Mouse (Mus musculus): Measurements from ENCODE around the gene Enc1.

The Enc1 gene

GRCm38 (mm10) chr13:97245157-97245556 lies 4.3 kb downstream of the Enc1 start:
- in situ Hi-C loops (cut with MboI; ENCODE audit: low pct_unique_long_range_greater_than_20kb in 1 of 2, low sequenced_read_pairs in 2 of 2, unreplicated experiment in 1 of 2) = loop anchor here (10.0 kb wide), 3 partner anchors 50 to 340 kb away; no protein-coding TSS in a partner anchor

GRCm38 (mm10) chr13:97246217-97246616 lies 5.3 kb downstream of the Enc1 start:
- in situ Hi-C loops (cut with MboI; ENCODE audit: low pct_unique_long_range_greater_than_20kb in 1 of 2, low sequenced_read_pairs in 2 of 2, unreplicated experiment in 1 of 2) = loop anchor here (10.0 kb wide), 3 partner anchors 49 to 339 kb away; no protein-coding TSS in a partner anchor

DNA sequence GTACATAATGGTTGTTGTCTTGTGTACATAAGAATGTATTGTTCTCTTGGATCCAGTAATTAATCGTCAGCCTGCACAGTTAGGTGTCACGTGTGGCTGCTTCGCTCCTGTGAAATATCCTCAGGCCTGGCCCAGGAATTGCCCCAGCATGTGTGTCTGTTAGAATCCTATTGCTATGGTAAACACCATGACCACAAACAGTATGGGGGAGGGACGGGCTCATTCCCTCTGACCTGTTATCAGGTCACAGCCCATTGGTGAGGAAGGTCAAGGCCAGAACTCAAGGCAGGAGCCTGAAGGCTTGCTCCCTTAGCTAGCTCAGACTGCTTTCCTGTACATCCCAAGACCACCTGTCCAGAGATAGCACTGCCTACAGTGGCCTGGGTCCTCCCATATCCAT lies 6.8 kb downstream of the Enc1 start:
- in situ Hi-C loops (cut with MboI; ENCODE audit: low pct_unique_long_range_greater_than_20kb in 1 of 2, low sequenced_read_pairs in 2 of 2, unreplicated experiment in 1 of 2) = loop anchor here (10.0 kb wide), 3 partner anchors 47 to 337 kb away; no protein-coding TSS in a partner anchor

DNA sequence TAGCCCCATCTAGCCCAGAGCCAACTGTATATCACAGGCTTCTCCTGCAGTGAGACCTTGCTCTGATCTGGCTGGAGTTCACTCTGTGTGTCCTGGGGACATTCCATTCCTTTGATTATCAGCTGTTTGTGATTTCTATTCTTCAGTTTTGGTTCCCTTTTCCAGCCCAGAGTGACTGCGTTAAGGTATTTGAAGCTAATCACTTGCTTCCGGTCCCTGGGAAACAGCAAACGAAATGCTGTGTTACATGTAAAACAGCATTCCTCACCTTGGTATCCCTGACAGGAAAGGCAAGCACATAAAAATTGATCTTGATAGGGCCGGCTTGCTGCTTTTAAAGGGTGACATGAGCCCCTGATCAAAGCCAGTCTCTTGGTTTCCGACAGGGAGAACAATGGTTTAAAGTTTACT lies 8.2 kb downstream of the Enc1 start:
- in situ Hi-C loops (cut with MboI; ENCODE audit: low pct_unique_long_range_greater_than_20kb in 1 of 2, low sequenced_read_pairs in 2 of 2, unreplicated experiment in 1 of 2) = loop anchor here (10.0 kb wide), 3 partner anchors 46 to 336 kb away; no protein-coding TSS in a partner anchor

GRCm38 (mm10) chr13:97249507-97250078 lies 8.7 kb downstream of the Enc1 start:
- in situ Hi-C loops (cut with MboI; ENCODE audit: low pct_unique_long_range_greater_than_20kb in 1 of 2, low sequenced_read_pairs in 2 of 2, unreplicated experiment in 1 of 2) = loop anchor here (10.0 kb wide), 3 partner anchors 45 to 335 kb away; no protein-coding TSS in a partner anchor

DNA sequence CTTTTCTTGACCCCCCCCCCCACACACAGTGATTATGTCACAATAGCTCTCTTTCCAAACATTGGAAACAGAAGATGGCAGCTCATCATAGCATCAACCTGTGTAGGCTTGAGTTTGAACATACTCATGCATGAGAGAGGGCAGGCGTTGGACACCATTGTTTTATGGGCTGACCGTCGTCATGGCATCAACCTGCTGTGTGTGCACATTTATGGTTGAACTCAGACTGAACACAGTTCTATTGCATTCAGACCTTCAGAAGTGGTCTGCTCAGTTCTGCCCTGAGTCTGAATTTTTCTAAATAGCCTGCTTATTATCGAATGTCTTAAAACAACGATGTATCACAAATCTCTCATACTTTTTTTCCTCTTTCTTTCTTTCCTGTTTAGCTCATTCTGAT lies 9.2 kb downstream of the Enc1 start:
- in situ Hi-C loops (cut with MboI; ENCODE audit: low pct_unique_long_range_greater_than_20kb in 1 of 2, low sequenced_read_pairs in 2 of 2, unreplicated experiment in 1 of 2) = no loop called here

DNA sequence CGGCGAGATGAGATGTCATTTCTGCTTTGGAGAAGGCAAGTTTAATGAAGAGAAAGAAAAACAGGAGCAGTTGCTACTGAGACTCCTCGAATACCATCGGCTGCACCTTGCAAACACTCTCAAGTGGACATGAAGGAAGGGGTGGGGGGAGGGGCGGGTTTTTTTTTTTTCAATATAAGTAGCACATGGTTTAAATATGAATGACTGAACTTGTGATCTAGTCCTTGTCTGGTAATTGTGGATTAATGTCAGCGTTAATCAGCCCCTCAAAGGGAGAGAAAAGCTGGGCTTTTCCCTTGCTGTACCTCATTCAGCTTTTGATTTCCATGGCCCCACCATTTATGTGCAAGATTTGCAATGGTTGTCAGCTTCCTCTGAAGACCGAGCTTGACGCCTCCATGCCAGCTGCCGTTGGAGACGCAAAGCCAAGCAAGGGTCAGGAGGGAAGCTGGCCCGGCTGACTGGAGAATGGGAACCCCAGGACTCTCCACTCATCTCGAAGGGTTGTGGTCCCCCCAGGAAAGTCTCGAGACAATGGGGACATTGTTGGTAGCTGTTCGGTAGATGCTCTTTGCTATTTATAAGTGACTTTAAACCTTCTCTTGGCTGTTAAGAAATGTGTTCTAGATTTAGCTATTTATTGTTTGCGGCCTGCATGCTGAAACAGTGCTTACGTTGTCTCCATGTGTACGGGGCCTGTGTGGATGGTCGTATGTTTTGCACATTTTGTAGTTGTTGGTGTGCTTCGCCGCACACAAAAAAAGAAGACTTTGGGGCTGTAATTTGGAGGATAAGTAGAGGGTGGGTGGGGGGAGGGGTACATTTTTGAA lies 9.9 kb downstream of the Enc1 start:
- in situ Hi-C loops (cut with MboI; ENCODE audit: low pct_unique_long_range_greater_than_20kb in 1 of 2, low sequenced_read_pairs in 2 of 2, unreplicated experiment in 1 of 2) = no loop called here

GRCm38 (mm10) chr13:97251736-97252135 lies 10.8 kb downstream of the Enc1 start:
- in situ Hi-C loops (cut with MboI; ENCODE audit: low pct_unique_long_range_greater_than_20kb in 1 of 2, low sequenced_read_pairs in 2 of 2, unreplicated experiment in 1 of 2) = no loop called here

DNA sequence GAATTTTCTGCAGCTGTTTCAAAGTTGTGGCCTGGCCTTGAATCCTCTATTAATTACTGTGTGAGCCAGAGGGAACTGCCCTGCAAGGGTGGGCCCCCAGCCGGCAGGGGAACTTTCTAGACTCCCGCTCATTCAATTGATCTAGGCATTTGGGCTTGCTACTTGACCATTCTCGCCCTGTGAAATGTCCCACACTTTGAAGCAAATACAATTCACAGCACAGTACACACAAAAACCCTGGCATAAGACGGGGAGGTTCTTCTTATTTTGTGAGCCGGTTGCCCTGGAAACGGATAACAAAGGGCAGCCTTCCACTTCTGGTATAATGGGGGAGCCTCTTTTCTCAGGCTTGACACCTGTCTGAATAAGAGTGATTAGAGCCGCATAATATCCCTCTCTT lies 11.6 kb downstream of the Enc1 start:
- in situ Hi-C loops (cut with MboI; ENCODE audit: low pct_unique_long_range_greater_than_20kb in 1 of 2, low sequenced_read_pairs in 2 of 2, unreplicated experiment in 1 of 2) = no loop called here

DNA sequence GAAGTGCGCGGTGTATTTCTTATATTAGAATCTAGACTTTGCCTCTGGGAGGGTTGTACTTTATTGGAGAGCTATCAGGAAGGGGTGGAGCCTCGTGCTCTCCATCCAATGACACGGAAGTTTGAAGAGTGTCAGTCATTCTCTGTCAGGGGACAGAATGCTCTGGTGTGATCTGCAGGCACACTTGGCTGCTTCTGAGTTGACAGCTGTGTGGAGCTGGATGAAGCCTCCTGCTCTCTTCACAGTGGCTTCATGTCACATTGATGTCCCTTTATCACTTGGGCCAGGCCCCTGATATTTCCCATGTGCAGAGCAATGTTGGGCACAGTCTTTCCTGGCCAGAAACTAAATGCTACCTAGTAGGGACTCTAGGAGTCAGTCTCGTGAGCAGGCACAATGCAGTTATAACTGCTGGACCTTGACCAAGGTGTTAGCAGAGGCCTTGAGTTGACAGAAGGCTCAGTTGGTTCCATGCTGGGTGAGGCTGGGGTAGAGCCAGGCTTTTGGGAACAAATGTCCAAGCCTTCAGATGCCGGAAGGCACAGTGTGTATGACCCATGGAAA lies 12.6 kb downstream of the Enc1 start:
- in situ Hi-C loops (cut with MboI; ENCODE audit: low pct_unique_long_range_greater_than_20kb in 1 of 2, low sequenced_read_pairs in 2 of 2, unreplicated experiment in 1 of 2) = no loop called here

DNA sequence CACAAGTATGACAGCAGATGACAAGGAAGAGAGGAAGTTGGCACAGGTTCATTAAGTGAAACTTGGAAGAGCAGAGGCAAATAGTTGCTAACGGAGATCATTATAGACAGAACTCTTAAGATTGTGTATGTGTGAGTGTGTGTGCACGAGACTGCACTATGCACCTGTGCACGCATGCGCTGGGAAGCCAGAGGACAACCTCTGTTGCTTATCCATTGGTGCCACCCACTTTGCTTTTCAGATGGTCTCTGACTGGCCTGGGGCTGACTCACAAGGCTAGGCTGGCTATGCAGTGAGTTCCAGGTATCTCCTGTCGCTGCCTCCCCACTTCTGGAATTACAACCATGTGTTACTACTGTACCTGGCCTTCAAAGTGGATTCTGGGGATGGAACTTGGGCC lies 13.1 kb downstream of the Enc1 start:
- in situ Hi-C loops (cut with MboI; ENCODE audit: low pct_unique_long_range_greater_than_20kb in 1 of 2, low sequenced_read_pairs in 2 of 2, unreplicated experiment in 1 of 2) = no loop called here

GRCm38 (mm10) chr13:97254564-97255164 lies 13.8 kb downstream of the Enc1 start:
- in situ Hi-C loops (cut with MboI; ENCODE audit: low pct_unique_long_range_greater_than_20kb in 1 of 2, low sequenced_read_pairs in 2 of 2, unreplicated experiment in 1 of 2) = no loop called here

DNA sequence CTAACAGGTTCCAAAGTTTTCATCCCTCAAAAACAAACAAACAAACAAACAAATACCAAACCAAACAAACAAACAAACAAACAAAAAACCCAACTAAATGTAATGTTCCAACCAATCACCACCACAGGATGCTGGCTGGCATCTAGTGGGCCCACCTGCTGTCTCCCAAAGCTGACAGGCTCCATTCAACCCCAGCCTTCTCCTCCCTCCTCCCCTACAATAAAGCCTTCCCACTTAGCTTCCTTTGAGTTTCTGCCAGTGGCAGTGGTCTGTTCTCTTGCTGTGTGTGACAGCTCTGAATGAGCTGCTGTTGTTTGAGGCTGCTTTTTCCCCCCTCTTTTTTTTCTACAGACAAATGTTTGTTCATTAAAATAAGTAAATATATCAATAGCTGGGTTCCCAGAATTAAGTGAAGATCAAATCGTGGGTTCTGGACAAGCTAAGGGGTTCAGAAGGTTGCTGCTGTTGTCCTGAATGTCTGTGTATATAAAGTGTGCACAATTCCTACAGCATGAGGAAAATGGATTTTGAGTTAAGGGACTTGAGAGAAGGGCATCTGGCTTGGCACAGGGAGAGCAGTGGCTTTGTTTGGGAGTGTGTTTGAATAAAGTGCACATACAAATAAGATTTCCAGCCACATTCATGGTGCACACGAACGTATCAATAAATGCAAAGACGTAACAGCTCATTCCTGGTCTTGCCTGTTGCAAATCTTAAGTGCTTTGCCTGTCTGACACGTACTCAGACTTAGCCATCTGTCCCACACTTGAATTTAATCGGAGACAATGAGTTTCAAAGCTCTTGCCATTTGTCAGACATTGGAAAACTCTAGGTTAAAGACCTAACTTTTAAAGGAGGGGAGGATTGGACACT lies 15.3 kb downstream of the Enc1 start:
- in situ Hi-C loops (cut with MboI; ENCODE audit: low pct_unique_long_range_greater_than_20kb in 1 of 2, low sequenced_read_pairs in 2 of 2, unreplicated experiment in 1 of 2) = no loop called here

DNA sequence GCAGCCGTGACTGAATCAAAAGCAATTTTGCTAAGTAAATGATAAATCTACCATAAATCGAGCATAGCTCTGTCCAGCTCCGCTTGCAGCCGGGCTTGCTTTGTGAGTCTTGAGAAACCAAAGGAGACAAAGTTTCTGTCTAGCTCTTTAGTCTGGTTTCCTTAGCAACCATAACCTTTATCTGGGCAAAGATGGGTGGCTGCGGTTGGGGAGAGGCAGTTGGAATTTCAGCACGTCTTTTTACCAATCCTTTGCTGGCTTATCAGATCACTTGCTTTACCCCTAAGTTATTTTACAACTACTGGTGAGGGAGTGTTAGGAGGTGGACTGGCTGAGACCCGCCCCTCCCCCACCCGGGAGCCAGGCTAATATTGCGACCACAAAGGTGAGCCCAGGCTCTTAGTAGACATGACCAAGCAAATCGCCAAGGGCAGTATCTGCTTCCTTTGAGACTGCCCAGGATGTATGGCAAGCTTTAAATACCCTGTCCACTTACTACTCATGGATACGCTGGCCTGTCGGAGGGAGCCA lies 16.0 kb downstream of the Enc1 start:
- in situ Hi-C loops (cut with MboI; ENCODE audit: low pct_unique_long_range_greater_than_20kb in 1 of 2, low sequenced_read_pairs in 2 of 2, unreplicated experiment in 1 of 2) = no loop called here

GRCm38 (mm10) chr13:97259271-97259670 lies 18.4 kb downstream of the Enc1 start:
- in situ Hi-C loops (cut with MboI; ENCODE audit: low pct_unique_long_range_greater_than_20kb in 1 of 2, low sequenced_read_pairs in 2 of 2, unreplicated experiment in 1 of 2) = no loop called here

DNA sequence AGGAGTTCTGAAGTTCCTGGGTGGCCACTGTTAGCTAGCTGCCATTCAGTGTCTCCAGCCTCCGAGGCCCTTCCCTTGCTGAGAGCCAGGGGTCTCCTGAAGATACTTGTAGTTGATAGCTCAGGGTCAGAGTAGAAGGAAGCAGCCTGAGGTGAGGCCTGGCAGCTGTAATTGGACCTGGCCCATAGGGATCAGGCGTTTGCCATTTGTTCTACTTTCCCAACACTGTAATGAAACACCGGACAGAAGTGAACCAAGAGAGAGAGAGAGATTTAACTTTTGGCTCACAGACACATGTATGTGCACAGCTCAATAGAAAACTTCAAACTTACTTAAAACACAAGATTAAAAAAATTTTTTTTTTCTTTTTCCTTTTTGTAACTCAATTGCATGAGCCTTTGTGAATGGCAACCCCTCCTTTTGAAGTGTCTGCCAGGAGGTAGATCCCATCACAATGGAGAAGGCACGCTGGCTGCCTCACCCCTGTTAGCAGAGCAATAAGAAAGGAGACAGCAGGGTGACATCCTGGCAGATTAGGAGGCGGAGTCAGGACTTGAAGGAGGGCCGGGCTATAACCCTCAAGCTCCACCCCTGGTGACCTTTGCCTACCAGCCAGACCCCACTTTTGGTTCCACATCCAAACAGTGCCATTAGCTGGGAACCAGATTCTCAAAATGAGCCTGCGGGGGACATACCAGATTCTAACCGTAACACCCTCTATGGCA lies 19.7 kb downstream of the Enc1 start:
- in situ Hi-C loops (cut with MboI; ENCODE audit: low pct_unique_long_range_greater_than_20kb in 1 of 2, low sequenced_read_pairs in 2 of 2, unreplicated experiment in 1 of 2) = no loop called here

DNA sequence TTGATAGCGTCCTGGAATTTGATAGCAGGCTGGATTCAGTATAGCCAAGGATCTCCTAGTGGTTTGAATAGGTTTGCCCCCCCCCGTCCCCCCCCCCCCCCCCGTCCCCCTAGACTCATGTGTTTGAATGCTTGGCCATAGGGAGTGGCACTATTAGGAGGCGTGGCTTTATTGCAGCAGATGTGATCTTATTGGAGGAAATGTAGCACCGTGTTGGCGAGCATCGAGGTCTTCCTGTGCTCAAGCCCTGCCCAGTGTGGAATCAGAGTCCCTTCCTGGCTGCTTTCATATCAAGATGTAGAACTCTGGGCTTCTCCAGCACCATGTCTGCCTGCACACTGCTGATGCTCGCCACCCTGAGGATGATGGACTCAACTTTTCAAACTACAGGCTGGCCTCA lies 20.6 kb downstream of the Enc1 start:
- in situ Hi-C loops (cut with MboI; ENCODE audit: low pct_unique_long_range_greater_than_20kb in 1 of 2, low sequenced_read_pairs in 2 of 2, unreplicated experiment in 1 of 2) = no loop called here

Data from mouse embryonic stem cell (cell line).